Mouse (Mus musculus): ENCODE data around the gene Scfd2.

DNA sequence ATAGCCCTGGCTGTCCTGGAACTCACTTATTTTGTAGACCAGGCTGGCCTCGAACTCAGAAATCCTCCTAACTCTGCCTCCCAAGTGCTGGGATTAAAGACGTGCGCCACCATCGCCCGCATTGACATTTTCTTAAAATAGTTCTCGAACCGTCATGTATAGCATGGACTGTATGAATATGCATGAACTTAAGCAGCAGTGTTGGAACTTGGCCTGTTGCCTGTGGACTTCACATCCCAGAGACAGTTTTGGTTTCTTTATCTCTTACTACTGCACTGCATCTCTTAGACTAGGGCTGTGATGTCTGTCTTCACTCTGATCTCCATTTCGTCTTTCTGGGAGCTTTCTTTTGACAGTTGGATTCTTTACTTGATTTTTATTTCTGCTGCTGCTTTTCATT is 18.0 kb upstream of the Scfd2 start:
- TF ChIP-seq CTCF (IDR thresholded peaks at IDR 0.05; ENCODE audit: extremely low read depth, insufficient read depth, low read length) (no peak), POLR2A (IDR thresholded peaks at IDR 0.05; ENCODE audit: extremely low read depth, insufficient read depth, low read length) (no peak)
